Mouse (Mus musculus): ENCODE measurements around the gene Zswim4.

Zswim4 gene

GRCm38 (mm10) chr8:84199348-84200125 lies 37.3 kb downstream of the Zswim4 start:
- no peak for DNase-seq

- no peak for DNase-seq
Measured at GRCm38 (mm10) chr8:84198871-84199270, 38.0 kb downstream of the Zswim4 start.

- no peak for DNase-seq
Measured at GRCm38 (mm10) chr8:84197922-84198774, 38.7 kb downstream of the Zswim4 start.

GRCm38 (mm10) chr8:84197141-84197921 lies 39.5 kb downstream of the Zswim4 start:
- no peak for DNase-seq

GRCm38 (mm10) chr8:84194224-84194743 lies 42.6 kb downstream of the Zswim4 start:
- DNase-seq: no peak

GRCm38 (mm10) chr8:84193566-84193965 lies 43.3 kb downstream of the Zswim4 start:
- DNase-seq: no peak

GRCm38 (mm10) chr8:84193161-84193560 lies 43.7 kb downstream of the Zswim4 start:
- no peak for DNase-seq

GRCm38 (mm10) chr8:84192555-84192954 lies 44.3 kb downstream of the Zswim4 start:
- DNase-seq: no peak

GRCm38 (mm10) chr8:84192023-84192422 lies 44.8 kb downstream of the Zswim4 start:
- no peak for DNase-seq

GRCm38 (mm10) chr8:84190191-84190867 lies 46.5 kb downstream of the Zswim4 start:
- DNase-seq: no peak

GRCm38 (mm10) chr8:84189603-84190002 lies 47.3 kb downstream of the Zswim4 start:
- DNase-seq: no peak

GRCm38 (mm10) chr8:84188671-84189070 lies 48.2 kb downstream of the Zswim4 start:
- DNase-seq: no peak

- DNase-seq: peak; percentile 79
Measured at GRCm38 (mm10) chr8:84187065-84187755, 49.6 kb downstream of the Zswim4 start.

- DNase-seq: peak; percentile 90
Measured at GRCm38 (mm10) chr8:84186547-84186946, 50.3 kb downstream of the Zswim4 start.

GRCm38 (mm10) chr8:84185117-84185516 lies 51.7 kb downstream of the Zswim4 start, which contains the start of gene Nanos3:
TSS of gene Nanos3 (minus strand) at chr8:84185217.
- DNase-seq: no peak

- no peak for DNase-seq
Measured at GRCm38 (mm10) chr8:84184085-84185043, 52.5 kb downstream of the Zswim4 start.

GRCm38 (mm10) chr8:84183261-84184084 lies 53.4 kb downstream of the Zswim4 start:
- DNase-seq: peak; percentile 42

GRCm38 (mm10) chr8:84182833-84183232 lies 54.0 kb downstream of the Zswim4 start:
- DNase-seq: no peak

- no peak for DNase-seq
Measured at GRCm38 (mm10) chr8:84180530-84181190, 56.2 kb downstream of the Zswim4 start.

Measured in cerebellum, adult 9-10 months (tissue).